Mouse (Mus musculus) embryonic facial prominence, embryonic 14.5 days (tissue): ENCODE results near the gene Ank2. TPM values are rescaled to one million over a fixed set of nuclear protein-coding genes. Genes with fewer than 3 reads are reported as not detected.

Experiments used
- ATAC-seq: fragments of 200-750 bp; cut with Nextera tagmentation; 2 replicates; pipeline ENCODE4 v1.8.0; 2017; ENCODE audit warnings: low read depth, moderate number of reproducible peaks, moderate TSS enrichment
- DNase-seq: peaks from one replicate; pipeline ENCODE4 v3.0.0-alpha.2; 2015; ENCODE audit warnings: low spot score
- H3K27ac ChIP-seq: fragments of 300-500 bp; sonication (generic); replicated peaks from 2 replicates; pipeline ENCODE4 v1.5.1; 2014; ENCODE audit warnings: low read depth, mild to moderate bottlenecking, low read length, moderate library complexity
- H3K27me3 ChIP-seq: fragments of 300-500 bp; sonication (generic); replicated peaks from 2 replicates; pipeline ENCODE4 v1.6.1; 2014; ENCODE audit warnings: low read length; ENCODE audit not compliant: control insufficient read depth, insufficient read depth
- H3K36me3 ChIP-seq: fragments of 300-500 bp; sonication (generic); 2 replicates; pipeline ENCODE4 v1.6.1; 2014; ENCODE audit warnings: low read length, mixed read lengths; ENCODE audit not compliant: control insufficient read depth, insufficient read depth
- H3K4me1 ChIP-seq: fragments of 300-500 bp; sonication (generic); 2 replicates; pipeline ENCODE4 v1.6.1; 2014; ENCODE audit warnings: antibody characterized with exemption, low read length; ENCODE audit not compliant: control insufficient read depth, insufficient read depth
- H3K4me2 ChIP-seq: fragments of 300-500 bp; sonication (generic); 2 replicates; pipeline ENCODE4 v1.6.1; 2014; ENCODE audit warnings: low read depth, mild to moderate bottlenecking, low read length, moderate library complexity, mixed read lengths
- H3K4me3 ChIP-seq: fragments of 300-500 bp; sonication (generic); 2 replicates; pipeline ENCODE4 v1.5.1; 2014; ENCODE audit warnings: low read depth, mild to moderate bottlenecking, low read length
- H3K9ac ChIP-seq: fragments of 300-500 bp; sonication (generic); 2 replicates; pipeline ENCODE4 v1.6.1; 2014; ENCODE audit warnings: low read depth, mild to moderate bottlenecking, low read length, moderate library complexity, mixed read lengths
- H3K9me3 ChIP-seq: fragments of 300-500 bp; sonication (generic); 2 replicates; pipeline ENCODE4 v1.6.1; 2016; ENCODE audit warnings: low read length; ENCODE audit not compliant: control insufficient read depth
- WGBS: fragments of 180-500 bp; shearing (Covaris S2); extraction: QIAGEN DNeasy Blood & Tissue Kit; methylation state at CpG from one replicate; pipeline ENCODE4 v1.1.7; 2014; 5-methylcytosine and 5-hydroxymethylcytosine counted together
- polyA plus RNA-seq: library from polyadenylated mRNA; unstranded; fragments of >200 nt; fragmentation: Nextera tagmentation; extraction: Ambion mirVana; gene quantifications from 2 replicates; pipeline ENCODE4 v1.2.1, GENCODE M21; 2014

Gene Ank2
- polyA plus RNA-seq, 1 experiment from 2014 or later = 48.3 TPM

- no peak overlapping the region for H3K27ac ChIP-seq
- no peak overlapping the region for H3K4me2 ChIP-seq
- H3K4me1 ChIP-seq = no peaks in the 10 kb centered on the region
- H3K9ac ChIP-seq = no peak overlapping the region
- H3K9me3 ChIP-seq = no peaks in the 10 kb centered on the region
- ATAC-seq (no peak), DNase-seq (no peak)
- WGBS = 90% methylated on average over 3 of the region's 3 CpGs
- no peaks in the 10 kb centered on the region for H3K27me3 ChIP-seq
- no peaks in the 10 kb centered on the region; the same call in 1 of the 2 replicates for H3K36me3 ChIP-seq
- no peak overlapping the region for H3K4me3 ChIP-seq
Observed at GRCm38 (mm10) chr3:126981163-126981562, 518.0 kb downstream of the Ank2 start.

GRCm38 (mm10) chr3:126979635-126980034, 519.5 kb downstream of the Ank2 start:
- ATAC-seq = no peak
- H3K9ac ChIP-seq = no peak overlapping the region
- H3K27me3 ChIP-seq = no peaks in the 10 kb centered on the region
- WGBS = 84% methylated on average over 3 of the region's 3 CpGs
- no peak overlapping the region for H3K4me3 ChIP-seq
- H3K27ac ChIP-seq = no peak overlapping the region
- peaks cover 6% of the 10 kb centered on the region for H3K36me3 ChIP-seq
- no peak for DNase-seq
- no peak overlapping the region for H3K4me2 ChIP-seq
- no peaks in the 10 kb centered on the region for H3K9me3 ChIP-seq
- H3K4me1 ChIP-seq = no peaks in the 10 kb centered on the region

GRCm38 (mm10) chr3:126978768-126979410, 520.3 kb downstream of the Ank2 start:
- Histone ChIP-seq H3K4me2 (no peak overlapping the region), H3K9ac (no peak overlapping the region), H3K27ac (no peak overlapping the region), H3K27me3 (no peaks in the 10 kb centered on the region), H3K4me3 (no peak overlapping the region), H3K9me3 (no peaks in the 10 kb centered on the region), H3K36me3 (peaks cover 6% of the 10 kb centered on the region), H3K4me1 (no peaks in the 10 kb centered on the region)
- WGBS = 65% methylated on average over 11 of the region's 11 CpGs
- DNase-seq (peak; percentile 75), ATAC-seq (0 out of 2 replicates have a peak, but pooled peaks have one; percentile 34)

GRCm38 (mm10) chr3:126977399-126977798, 521.8 kb downstream of the Ank2 start:
- no peaks in the 10 kb centered on the region for H3K4me1 ChIP-seq
- H3K27me3 ChIP-seq = no peaks in the 10 kb centered on the region
- no peak overlapping the region for H3K4me2 ChIP-seq
- no peak for ATAC-seq
- no peak overlapping the region for H3K4me3 ChIP-seq
- 60% methylated on average over 6 of the region's 6 CpGs for WGBS
- no peak for DNase-seq
- H3K27ac ChIP-seq = no peak overlapping the region
- H3K9ac ChIP-seq = no peak overlapping the region
- no peaks in the 10 kb centered on the region for H3K9me3 ChIP-seq
- H3K36me3 ChIP-seq = peaks cover 11% of the 10 kb centered on the region

GRCm38 (mm10) chr3:126976793-126977192, 522.4 kb downstream of the Ank2 start:
- no peak for DNase-seq
- 72% methylated on average over 16 of the region's 16 CpGs for WGBS
- Histone ChIP-seq H3K9ac (no peak overlapping the region), H3K4me3 (no peak overlapping the region), H3K27ac (no peak overlapping the region), H3K36me3 (peaks cover 11% of the 10 kb centered on the region), H3K27me3 (no peaks in the 10 kb centered on the region), H3K4me1 (no peaks in the 10 kb centered on the region), H3K9me3 (no peaks in the 10 kb centered on the region), H3K4me2 (no peak overlapping the region)
- ATAC-seq = no peak

GRCm38 (mm10) chr3:126975409-126975808, 523.7 kb downstream of the Ank2 start:
- Histone ChIP-seq H3K4me1 (no peaks in the 10 kb centered on the region), H3K4me3 (no peak overlapping the region), H3K4me2 (no peak overlapping the region), H3K27ac (no peak overlapping the region), H3K9ac (no peak overlapping the region), H3K9me3 (no peaks in the 10 kb centered on the region), H3K27me3 (no peaks in the 10 kb centered on the region), H3K36me3 (peaks cover 11% of the 10 kb centered on the region; the same call in 1 of the 2 replicates)
- ATAC-seq (no peak), DNase-seq (no peak)
- 87% methylated on average over 5 of the region's 5 CpGs for WGBS

GRCm38 (mm10) chr3:126973551-126973950, 525.6 kb downstream of the Ank2 start:
- no peaks in the 10 kb centered on the region for H3K4me1 ChIP-seq
- no peaks in the 10 kb centered on the region for H3K27me3 ChIP-seq
- peaks cover 11% of the 10 kb centered on the region; the same call in 1 of the 2 replicates for H3K36me3 ChIP-seq
- 80% methylated on average over 2 of the region's 2 CpGs for WGBS
- DNase-seq = no peak
- no peak overlapping the region for H3K9ac ChIP-seq
- no peaks in the 10 kb centered on the region for H3K9me3 ChIP-seq
- ATAC-seq = no peak
- no peak overlapping the region for H3K27ac ChIP-seq
- H3K4me3 ChIP-seq = no peak overlapping the region
- H3K4me2 ChIP-seq = no peak overlapping the region

- Histone ChIP-seq H3K4me1 (no peaks in the 10 kb centered on the region), H3K4me2 (no peak overlapping the region), H3K36me3 (peaks cover 11% of the 10 kb centered on the region; the same call in 1 of the 2 replicates), H3K9me3 (no peaks in the 10 kb centered on the region), H3K27ac (no peak overlapping the region), H3K4me3 (no peak overlapping the region), H3K27me3 (no peaks in the 10 kb centered on the region), H3K9ac (no peak overlapping the region)
- DNase-seq (no peak), ATAC-seq (no peak)
- WGBS = 93% methylated on average over 9 of the region's 9 CpGs
Observed at GRCm38 (mm10) chr3:126971531-126971930, 527.6 kb downstream of the Ank2 start.

GRCm38 (mm10) chr3:126968721-126969120, 530.4 kb downstream of the Ank2 start:
- Histone ChIP-seq H3K4me1 (no peaks in the 10 kb centered on the region), H3K27me3 (no peaks in the 10 kb centered on the region), H3K36me3 (peaks cover 17% of the 10 kb centered on the region), H3K27ac (no peak overlapping the region), H3K9ac (no peak overlapping the region), H3K4me2 (no peak overlapping the region), H3K4me3 (no peak overlapping the region), H3K9me3 (no peaks in the 10 kb centered on the region)
- no peak for DNase-seq
- WGBS = 84% methylated on average over 2 of the region's 2 CpGs
- ATAC-seq = no peak
